Mouse (Mus musculus): ENCODE results near the gene Knop1. TPM values are rescaled to one million over a fixed set of nuclear protein-coding genes. Genes with fewer than 3 reads are reported as not detected.

The Knop1 gene
- polyA plus RNA-seq (2011; ENCODE audit: insufficient read length, low read depth, missing spikeins) = 36.5 and 38.6 TPM in 2 replicates

DNA sequence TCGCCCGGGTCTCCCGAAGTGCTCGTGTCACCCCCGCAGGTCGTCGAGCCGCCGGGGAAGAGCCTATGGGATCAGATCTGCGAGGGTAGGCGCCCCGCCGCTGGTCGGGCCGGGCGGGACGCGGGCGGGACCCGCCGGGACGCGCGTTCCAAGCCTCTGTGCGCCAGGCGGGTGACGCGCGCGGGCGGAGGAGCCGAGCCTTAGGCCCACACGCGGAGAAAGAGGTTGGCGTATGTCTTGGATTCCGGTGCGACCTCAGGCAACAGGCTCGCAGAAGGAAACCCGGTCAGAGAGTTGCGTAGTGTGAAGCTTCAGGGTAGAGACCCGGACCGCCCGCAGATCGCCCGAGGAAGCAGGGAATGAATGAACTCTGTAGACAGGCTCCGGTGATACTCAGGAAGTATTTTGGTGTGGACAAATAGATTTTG, at the start of gene Knop1:
Gene Knop1 (minus strand): TSS at position 378 of the 428 bp plus-strand sequence.
- TF ChIP-seq CTCF (IDR thresholded peaks at IDR 0.05; ENCODE audit: borderline replicate concordance, insufficient read depth, low read length) = no peak
- TF ChIP-seq POLR2A (IDR thresholded peaks at IDR 0.05; ENCODE audit: low read depth, low read length) = peak; percentile 23; the same call in 1 of the 2 replicates
- Histone ChIP-seq H3K27ac (ENCODE audit: insufficient read depth, low read length) (peak within 1 kb of the TSS; percentile 12; the same call in 1 of the 2 replicates), H3K4me1 (ENCODE audit: control insufficient read depth, insufficient read depth, low read length) (no peaks in the 10 kb centered on the region), H3K4me3 (ENCODE audit: insufficient read depth, low read length) (peak within 1 kb of the TSS; percentile 84)

DNA sequence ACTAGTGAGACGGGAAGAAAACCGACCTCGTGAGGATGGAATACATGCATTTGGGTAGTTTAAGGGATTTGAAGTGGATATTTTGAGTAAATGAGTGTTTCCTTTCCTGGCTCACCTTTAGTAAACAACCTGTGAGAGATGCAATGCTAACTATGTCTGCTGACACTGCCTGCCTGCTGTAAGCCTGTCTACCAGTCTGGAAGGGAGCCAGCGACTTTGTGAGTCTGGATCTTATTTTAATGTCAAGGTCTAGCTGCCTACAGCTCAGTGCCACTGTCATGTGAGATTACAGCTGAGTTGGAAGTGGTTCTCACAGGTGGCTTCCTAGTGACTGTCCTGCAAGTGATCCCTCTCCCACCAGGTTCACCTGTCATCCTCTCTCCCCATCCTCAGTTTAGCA, 48.5 kb upstream of the Knop1 start:
- TF ChIP-seq CTCF (IDR thresholded peaks at IDR 0.05; ENCODE audit: borderline replicate concordance, insufficient read depth, low read length) (no peak), POLR2A (IDR thresholded peaks at IDR 0.05; ENCODE audit: low read depth, low read length) (no peak)
- Histone ChIP-seq H3K4me1 (ENCODE audit: control insufficient read depth, insufficient read depth, low read length) (no peaks in the 10 kb centered on the region; the same call in 1 of the 2 replicates), H3K4me3 (ENCODE audit: insufficient read depth, low read length) (no peak overlapping the region), H3K27ac (ENCODE audit: insufficient read depth, low read length) (no peak overlapping the region)

DNA sequence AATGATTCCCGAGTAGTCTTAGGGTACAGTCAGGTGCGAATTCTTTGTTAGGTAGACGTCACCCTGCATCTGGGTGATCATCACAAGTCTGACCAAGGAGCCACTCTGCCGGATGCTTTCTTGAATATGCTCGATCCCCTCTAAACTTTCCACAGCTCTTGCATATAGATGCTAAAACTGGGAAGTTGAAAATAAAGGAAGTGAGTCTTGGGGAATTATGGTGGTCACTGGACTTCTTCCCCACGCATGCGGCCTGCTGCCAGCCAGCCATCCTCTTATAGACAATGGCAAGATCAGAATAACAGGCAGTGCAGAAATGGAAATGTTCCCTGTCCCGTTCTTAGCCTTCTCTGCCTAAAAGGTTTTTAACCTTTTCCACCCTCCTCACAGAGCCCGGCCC, 47.8 kb upstream of the Knop1 start:
- no peaks in the 10 kb centered on the region for H3K4me1 ChIP-seq (ENCODE audit: control insufficient read depth, insufficient read depth, low read length)
- no peak overlapping the region for H3K27ac ChIP-seq (ENCODE audit: insufficient read depth, low read length)
- no peak overlapping the region for H3K4me3 ChIP-seq (ENCODE audit: insufficient read depth, low read length)
- no peak for TF ChIP-seq POLR2A (IDR thresholded peaks at IDR 0.05; ENCODE audit: low read depth, low read length)
- TF ChIP-seq CTCF (IDR thresholded peaks at IDR 0.05; ENCODE audit: borderline replicate concordance, insufficient read depth, low read length) = no peak

DNA sequence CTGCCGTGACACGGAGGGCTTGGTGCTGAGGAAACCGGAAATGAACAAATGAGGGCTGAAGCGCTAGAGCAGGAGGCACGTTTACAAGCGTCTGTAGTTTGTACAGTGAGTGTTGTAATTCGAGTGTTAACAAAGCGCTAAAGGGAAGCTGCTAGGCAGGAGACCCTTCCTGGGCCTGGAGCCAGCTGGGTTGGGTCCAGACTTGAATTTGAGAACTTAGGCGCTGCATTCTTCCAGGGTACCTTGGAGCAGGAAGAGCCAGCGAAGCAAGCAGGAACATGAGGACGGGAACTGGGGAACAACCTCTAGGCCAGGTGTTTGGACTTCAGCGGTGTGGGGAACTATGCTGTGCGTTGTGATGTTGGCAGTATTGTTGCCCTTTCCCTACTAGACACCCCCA, 46.9 kb upstream of the Knop1 start:
- H3K4me3 ChIP-seq (ENCODE audit: insufficient read depth, low read length) = no peak overlapping the region
- H3K4me1 ChIP-seq (ENCODE audit: control insufficient read depth, insufficient read depth, low read length) = no peaks in the 10 kb centered on the region
- TF ChIP-seq POLR2A (IDR thresholded peaks at IDR 0.05; ENCODE audit: low read depth, low read length) = no peak
- no peak for TF ChIP-seq CTCF (IDR thresholded peaks at IDR 0.05; ENCODE audit: borderline replicate concordance, insufficient read depth, low read length)
- no peak overlapping the region for H3K27ac ChIP-seq (ENCODE audit: insufficient read depth, low read length)

DNA sequence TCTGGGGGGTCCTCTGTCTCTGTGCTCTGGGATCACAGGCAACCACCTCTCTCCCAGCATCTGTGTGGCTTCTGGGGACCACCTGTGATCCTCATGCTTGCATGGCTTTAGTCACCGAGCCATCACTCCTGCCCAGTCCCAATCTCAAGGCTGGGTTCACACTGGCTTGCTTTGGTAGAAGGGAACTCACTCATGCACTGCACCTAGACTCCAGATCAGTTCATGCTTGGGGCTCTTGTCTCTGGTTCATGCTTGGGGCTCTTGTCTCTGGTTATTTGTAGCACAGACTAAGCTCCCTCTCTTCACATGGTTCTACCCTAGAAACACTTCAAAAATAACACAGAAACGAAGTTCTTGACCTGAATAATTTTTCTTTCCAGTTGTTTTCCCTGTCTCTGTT, 44.0 kb upstream of the Knop1 start:
- Histone ChIP-seq H3K4me1 (ENCODE audit: control insufficient read depth, insufficient read depth, low read length) (no peaks in the 10 kb centered on the region), H3K27ac (ENCODE audit: insufficient read depth, low read length) (no peak overlapping the region), H3K4me3 (ENCODE audit: insufficient read depth, low read length) (no peak overlapping the region)
- TF ChIP-seq POLR2A (IDR thresholded peaks at IDR 0.05; ENCODE audit: low read depth, low read length) (no peak), CTCF (IDR thresholded peaks at IDR 0.05; ENCODE audit: borderline replicate concordance, insufficient read depth, low read length) (no peak)

- Histone ChIP-seq H3K4me1 (ENCODE audit: control insufficient read depth, insufficient read depth, low read length) (no peaks in the 10 kb centered on the region), H3K4me3 (ENCODE audit: insufficient read depth, low read length) (no peak overlapping the region), H3K27ac (ENCODE audit: insufficient read depth, low read length) (no peak overlapping the region)
- TF ChIP-seq CTCF (IDR thresholded peaks at IDR 0.05; ENCODE audit: borderline replicate concordance, insufficient read depth, low read length) (no peak), POLR2A (IDR thresholded peaks at IDR 0.05; ENCODE audit: low read depth, low read length) (no peak)
Measured at GRCm38 (mm10) chr7:118898063-118898462, 42.0 kb upstream of the Knop1 start.

- no peaks in the 10 kb centered on the region for H3K4me1 ChIP-seq (ENCODE audit: control insufficient read depth, insufficient read depth, low read length)
- TF ChIP-seq CTCF (IDR thresholded peaks at IDR 0.05; ENCODE audit: borderline replicate concordance, insufficient read depth, low read length) (no peak), POLR2A (IDR thresholded peaks at IDR 0.05; ENCODE audit: low read depth, low read length) (no peak)
- no peak overlapping the region for H3K27ac ChIP-seq (ENCODE audit: insufficient read depth, low read length)
- H3K4me3 ChIP-seq (ENCODE audit: insufficient read depth, low read length) = no peak overlapping the region
Measured at GRCm38 (mm10) chr7:118895469-118896450, 39.7 kb upstream of the Knop1 start.

GRCm38 (mm10) chr7:118889046-118889680, 33.1 kb upstream of the Knop1 start:
- no peak for TF ChIP-seq CTCF (IDR thresholded peaks at IDR 0.05; ENCODE audit: borderline replicate concordance, insufficient read depth, low read length)
- no peak for TF ChIP-seq POLR2A (IDR thresholded peaks at IDR 0.05; ENCODE audit: low read depth, low read length)
- H3K27ac ChIP-seq (ENCODE audit: insufficient read depth, low read length) = no peak overlapping the region
- H3K4me1 ChIP-seq (ENCODE audit: control insufficient read depth, insufficient read depth, low read length) = peaks cover 7% of the 10 kb centered on the region; the same call in 1 of the 2 replicates
- no peak overlapping the region for H3K4me3 ChIP-seq (ENCODE audit: insufficient read depth, low read length)

GRCm38 (mm10) chr7:118887303-118888055, 31.4 kb upstream of the Knop1 start:
- H3K4me3 ChIP-seq (ENCODE audit: insufficient read depth, low read length) = no peak overlapping the region
- no peak for TF ChIP-seq CTCF (IDR thresholded peaks at IDR 0.05; ENCODE audit: borderline replicate concordance, insufficient read depth, low read length)
- TF ChIP-seq POLR2A (IDR thresholded peaks at IDR 0.05; ENCODE audit: low read depth, low read length) = no peak
- H3K27ac ChIP-seq (ENCODE audit: insufficient read depth, low read length) = no peak overlapping the region
- peaks cover 7% of the 10 kb centered on the region; the same call in 1 of the 2 replicates for H3K4me1 ChIP-seq (ENCODE audit: control insufficient read depth, insufficient read depth, low read length)

Measured in embryonic fibroblast, embryonic 13.5 days (primary cell).